Mouse (Mus musculus): ENCODE data around the gene Prkci.
A peak's percentile ranks its signal among the peaks of the same experiment; 100 is the strongest.

The Prkci gene

DNA sequence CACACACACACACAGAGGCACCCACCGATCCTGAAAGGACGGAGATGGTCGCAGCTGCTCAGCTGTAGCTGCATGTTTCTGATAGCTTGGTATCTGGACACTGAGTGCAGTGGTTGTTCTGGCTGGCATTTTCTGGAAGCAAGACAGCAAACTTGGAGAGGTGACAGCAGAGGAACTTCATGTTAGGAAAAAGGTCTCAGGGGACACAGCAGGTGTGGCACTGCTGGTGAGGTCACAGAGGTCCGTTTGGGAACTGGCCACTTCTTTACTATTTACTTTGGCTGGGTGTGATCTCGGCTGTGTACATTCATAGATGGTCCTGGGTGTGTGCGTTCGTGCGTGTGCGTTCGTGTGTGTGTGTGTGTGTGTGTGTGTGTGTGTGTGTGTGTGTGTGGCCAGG, 83.9 kb downstream of the Prkci start:
- no peaks in the 10 kb centered on the region for H3K27me3 ChIP-seq (ENCODE audit: control insufficient read depth, insufficient read depth, low read length, poor library complexity, severe bottlenecking)
- no peaks in the 10 kb centered on the region for H3K36me3 ChIP-seq (ENCODE audit: control insufficient read depth, insufficient read depth, low read length, poor library complexity, severe bottlenecking)
- no peak for DNase-seq (ENCODE audit: low read depth, low spot score)

- no peak for DNase-seq (ENCODE audit: low read depth, low spot score)
- Histone ChIP-seq H3K27me3 (ENCODE audit: control insufficient read depth, insufficient read depth, low read length, poor library complexity, severe bottlenecking) (no peaks in the 10 kb centered on the region), H3K36me3 (ENCODE audit: control insufficient read depth, insufficient read depth, low read length, poor library complexity, severe bottlenecking) (no peaks in the 10 kb centered on the region)
Observed at GRCm38 (mm10) chr3:31080791-31081502, 85.4 kb downstream of the Prkci start.

- DNase-seq (ENCODE audit: low read depth, low spot score): no peak
- Histone ChIP-seq H3K36me3 (ENCODE audit: control insufficient read depth, insufficient read depth, low read length, poor library complexity, severe bottlenecking) (no peaks in the 10 kb centered on the region), H3K27me3 (ENCODE audit: control insufficient read depth, insufficient read depth, low read length, poor library complexity, severe bottlenecking) (no peaks in the 10 kb centered on the region)
Observed at GRCm38 (mm10) chr3:31082838-31083506, 87.4 kb downstream of the Prkci start.

DNA sequence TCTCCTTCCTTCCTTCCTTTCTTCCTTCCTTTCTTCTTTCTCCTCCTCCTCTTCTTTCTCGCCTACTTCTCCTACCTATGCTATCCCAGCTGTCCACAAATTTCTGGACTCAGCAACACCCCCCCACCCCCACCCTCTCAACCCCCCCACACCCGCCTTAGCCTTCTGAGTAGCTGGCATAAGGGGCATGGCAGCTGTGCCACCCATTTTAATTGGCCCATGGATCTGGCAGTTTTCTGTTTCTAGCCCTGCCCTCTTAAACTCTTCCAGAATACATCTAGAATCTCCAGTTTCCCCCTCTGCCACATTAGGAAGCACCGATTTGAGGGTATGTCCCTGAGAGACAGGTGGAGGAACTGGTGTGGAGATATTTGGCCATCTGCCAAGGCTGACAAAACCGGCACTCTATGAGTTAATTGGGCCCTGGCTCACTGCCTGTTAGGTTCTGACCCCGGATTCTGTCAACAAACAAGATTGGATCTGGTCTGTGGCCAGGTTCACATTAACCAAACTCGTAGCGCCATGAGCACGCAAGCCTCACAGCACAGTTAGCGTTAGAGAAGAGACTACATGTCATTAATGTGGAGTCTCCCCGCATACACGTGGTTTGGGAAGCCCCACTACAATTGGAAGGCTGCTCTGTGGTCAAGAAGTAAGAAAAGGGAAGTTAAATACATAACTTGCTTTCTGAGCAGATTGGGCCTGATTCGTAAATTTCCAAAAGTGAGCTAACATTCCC, 88.1 kb downstream of the Prkci start:
- Histone ChIP-seq H3K36me3 (ENCODE audit: control insufficient read depth, insufficient read depth, low read length, poor library complexity, severe bottlenecking) (no peaks in the 10 kb centered on the region), H3K27me3 (ENCODE audit: control insufficient read depth, insufficient read depth, low read length, poor library complexity, severe bottlenecking) (no peaks in the 10 kb centered on the region)
- peak; percentile 77 for DNase-seq (ENCODE audit: low read depth, low spot score)

DNA sequence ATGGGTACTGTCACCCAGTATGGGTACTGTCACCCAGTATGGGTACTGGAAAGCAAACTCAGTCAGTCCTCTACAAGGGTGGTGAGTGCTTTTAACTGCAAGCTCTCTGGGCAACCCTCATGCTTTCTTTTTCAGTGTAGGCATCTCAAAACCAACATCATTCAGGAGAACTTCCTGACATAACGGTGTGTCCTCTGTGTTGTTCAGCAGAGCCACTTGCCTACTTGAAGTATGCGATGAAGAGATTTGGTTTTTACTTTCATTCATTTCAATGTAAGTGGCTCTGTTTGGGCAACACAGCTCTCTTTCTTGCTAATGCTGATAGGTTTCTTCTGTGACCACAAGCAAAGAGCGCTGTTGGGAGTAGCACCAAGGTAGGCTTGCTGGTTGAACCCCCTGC, 89.5 kb downstream of the Prkci start:
- DNase-seq (ENCODE audit: low read depth, low spot score): no peak
- no peaks in the 10 kb centered on the region for H3K27me3 ChIP-seq (ENCODE audit: control insufficient read depth, insufficient read depth, low read length, poor library complexity, severe bottlenecking)
- no peaks in the 10 kb centered on the region for H3K36me3 ChIP-seq (ENCODE audit: control insufficient read depth, insufficient read depth, low read length, poor library complexity, severe bottlenecking)

- no peaks in the 10 kb centered on the region for H3K36me3 ChIP-seq (ENCODE audit: control insufficient read depth, insufficient read depth, low read length, poor library complexity, severe bottlenecking)
- H3K27me3 ChIP-seq (ENCODE audit: control insufficient read depth, insufficient read depth, low read length, poor library complexity, severe bottlenecking): no peaks in the 10 kb centered on the region
- peak; percentile 48 for DNase-seq (ENCODE audit: low read depth, low spot score)
Observed at GRCm38 (mm10) chr3:31088789-31089775, 93.5 kb downstream of the Prkci start.

- no peaks in the 10 kb centered on the region for H3K27me3 ChIP-seq (ENCODE audit: control insufficient read depth, insufficient read depth, low read length, poor library complexity, severe bottlenecking)
- no peaks in the 10 kb centered on the region for H3K36me3 ChIP-seq (ENCODE audit: control insufficient read depth, insufficient read depth, low read length, poor library complexity, severe bottlenecking)
- DNase-seq (ENCODE audit: low read depth, low spot score): peak; percentile 66
Observed at GRCm38 (mm10) chr3:31089956-31090355, 94.4 kb downstream of the Prkci start.

DNA sequence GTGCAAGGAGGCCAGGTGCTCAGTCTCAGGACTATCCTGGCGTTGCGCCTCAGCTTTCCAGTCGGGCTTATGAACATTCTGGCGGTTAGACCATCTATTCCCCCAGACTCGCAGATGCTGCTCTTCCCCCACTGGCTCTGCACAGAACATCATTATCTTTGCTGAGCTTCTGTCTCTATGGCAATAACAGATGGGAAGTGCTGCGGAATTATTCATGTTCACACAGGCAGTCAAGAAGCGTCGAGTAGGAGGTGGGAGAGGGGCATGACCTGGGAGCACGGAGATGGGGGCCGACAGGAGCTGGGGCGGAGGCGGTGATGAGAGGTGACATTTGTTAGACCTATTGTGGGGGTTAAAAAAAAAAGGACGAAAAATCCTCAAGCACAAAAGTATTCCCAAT, 97.6 kb downstream of the Prkci start:
- peak; percentile 46 for DNase-seq (ENCODE audit: low read depth, low spot score)

DNA sequence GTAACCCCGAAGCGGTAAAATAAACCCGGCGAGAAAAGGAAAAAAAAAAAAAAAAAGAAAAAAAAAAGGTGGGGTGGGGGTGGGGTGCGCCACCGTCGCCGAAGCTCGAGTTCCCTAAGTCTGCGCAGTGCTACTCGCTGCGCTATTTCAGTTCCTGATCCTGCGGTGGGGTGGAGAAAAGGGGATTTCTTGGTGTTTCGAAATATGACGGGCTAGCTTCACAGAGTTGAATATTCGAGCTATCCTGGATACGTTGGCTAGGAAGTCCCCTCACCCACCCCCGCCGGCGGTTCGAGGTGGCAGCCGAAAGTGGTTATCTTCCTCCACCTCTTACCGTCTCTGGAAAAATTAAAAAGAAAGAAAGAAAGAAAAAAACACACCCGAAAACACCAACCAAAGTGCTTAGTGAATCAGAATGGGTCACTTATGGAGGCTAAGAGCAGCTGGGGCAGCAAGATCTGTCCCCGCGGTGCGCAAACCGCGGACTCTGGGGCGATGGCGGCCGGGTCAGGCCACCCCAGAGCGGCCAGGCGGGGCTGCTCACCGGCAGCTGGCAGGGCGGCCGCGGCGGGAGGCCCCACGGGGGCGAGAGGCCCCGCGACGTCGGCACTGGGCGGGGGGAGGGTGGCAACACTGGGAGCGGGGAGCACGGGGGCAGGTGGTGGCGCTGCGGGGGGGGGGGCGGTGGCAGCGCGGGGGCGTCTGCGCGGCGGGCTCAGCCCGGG, 98.2 kb downstream of the Prkci start:
- H3K36me3 ChIP-seq (ENCODE audit: control insufficient read depth, insufficient read depth, low read length, poor library complexity, severe bottlenecking): peaks cover 3% of the 10 kb centered on the region; the same call in 1 of the 2 replicates
- no peaks in the 10 kb centered on the region for H3K27me3 ChIP-seq (ENCODE audit: control insufficient read depth, insufficient read depth, low read length, poor library complexity, severe bottlenecking)
- peak; percentile 92 for DNase-seq (ENCODE audit: low read depth, low spot score)

More for the DNA sequence above, 97.6 kb downstream of the Prkci start:
- H3K36me3 ChIP-seq (ENCODE audit: control insufficient read depth, insufficient read depth, low read length, poor library complexity, severe bottlenecking): peaks cover 3% of the 10 kb centered on the region; the same call in 1 of the 2 replicates
- H3K27me3 ChIP-seq (ENCODE audit: control insufficient read depth, insufficient read depth, low read length, poor library complexity, severe bottlenecking): no peaks in the 10 kb centered on the region

DNA sequence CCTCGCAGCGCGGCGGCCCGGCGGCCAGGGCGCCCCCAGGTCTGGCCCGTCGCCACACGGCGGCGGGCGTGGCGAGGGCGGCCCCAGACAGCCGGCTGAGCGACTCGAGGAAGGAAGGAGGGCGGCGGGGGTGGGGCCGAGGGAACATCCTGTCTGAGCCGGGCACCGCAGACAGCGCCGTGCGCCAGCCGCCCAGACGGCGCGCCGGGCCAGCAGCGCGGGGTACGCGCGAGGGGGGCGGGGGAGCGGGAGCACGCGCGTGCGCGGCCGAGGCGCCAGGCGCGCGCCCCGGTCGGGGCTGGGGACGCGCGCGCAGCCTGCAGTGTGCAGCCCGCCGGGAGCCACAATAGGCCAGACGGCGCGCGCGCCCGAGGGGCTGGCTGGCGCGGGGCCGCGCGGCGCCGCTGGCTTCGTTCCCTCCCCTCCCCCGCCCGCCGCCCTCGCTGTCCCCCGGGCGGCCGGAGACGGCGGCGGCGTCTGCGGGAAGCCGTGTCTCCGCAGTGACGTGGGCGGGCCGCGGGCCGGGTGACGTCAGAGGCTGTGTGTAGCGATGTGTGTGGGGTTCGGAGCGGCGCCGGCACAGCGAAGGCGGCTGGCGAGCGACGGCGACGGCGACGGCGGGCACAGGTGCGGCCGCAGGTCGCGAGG, 99.1 kb downstream of the Prkci start, which contains the start of gene Skil:
Skil (plus strand) TSS at position 528 of the 648 bp plus-strand sequence.
- Histone ChIP-seq H3K36me3 (ENCODE audit: control insufficient read depth, insufficient read depth, low read length, poor library complexity, severe bottlenecking) (peaks cover 3% of the 10 kb centered on the region; the same call in 1 of the 2 replicates), H3K27me3 (ENCODE audit: control insufficient read depth, insufficient read depth, low read length, poor library complexity, severe bottlenecking) (no peaks in the 10 kb centered on the region)
- DNase-seq (ENCODE audit: low read depth, low spot score): peak; percentile 97

- no peak for DNase-seq (ENCODE audit: low read depth, low spot score)
- Histone ChIP-seq H3K36me3 (ENCODE audit: control insufficient read depth, insufficient read depth, low read length, poor library complexity, severe bottlenecking) (peaks cover 3% of the 10 kb centered on the region; the same call in 1 of the 2 replicates), H3K27me3 (ENCODE audit: control insufficient read depth, insufficient read depth, low read length, poor library complexity, severe bottlenecking) (no peaks in the 10 kb centered on the region)
Observed at GRCm38 (mm10) chr3:31095179-31095490, 99.6 kb downstream of the Prkci start.

- peak; percentile 77 for DNase-seq (ENCODE audit: low read depth, low spot score)
- Histone ChIP-seq H3K27me3 (ENCODE audit: control insufficient read depth, insufficient read depth, low read length, poor library complexity, severe bottlenecking) (no peaks in the 10 kb centered on the region), H3K36me3 (ENCODE audit: control insufficient read depth, insufficient read depth, low read length, poor library complexity, severe bottlenecking) (peaks cover 3% of the 10 kb centered on the region; the same call in 1 of the 2 replicates)
Observed at GRCm38 (mm10) chr3:31095491-31096154, 100.1 kb downstream of the Prkci start.
